Mouse (Mus musculus): ENCODE data around the gene AU022252.
A peak's percentile ranks its signal among the peaks of the same experiment; 100 is the strongest.

The AU022252 gene

DNA sequence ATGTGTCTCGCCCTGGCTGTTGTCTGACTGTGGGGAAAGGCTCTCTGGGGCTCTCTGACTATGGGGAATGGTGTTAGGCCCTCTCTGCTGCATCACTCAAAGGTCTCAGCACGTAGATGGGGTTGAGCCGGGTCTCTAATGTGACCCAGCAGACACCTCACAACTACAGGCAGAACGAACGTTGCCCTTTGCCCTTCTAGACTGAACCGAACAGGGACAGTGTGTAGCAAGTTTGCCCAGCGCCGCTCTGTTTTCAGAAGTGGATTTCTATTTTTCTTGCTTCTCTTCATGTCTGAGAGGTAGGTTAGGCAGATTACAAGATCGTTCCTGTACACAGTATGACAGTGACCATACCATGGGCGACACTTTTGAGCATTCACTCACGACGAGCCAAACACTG, 10.1 kb upstream of the AU022252 start:
- DNase-seq, result no peak

DNA sequence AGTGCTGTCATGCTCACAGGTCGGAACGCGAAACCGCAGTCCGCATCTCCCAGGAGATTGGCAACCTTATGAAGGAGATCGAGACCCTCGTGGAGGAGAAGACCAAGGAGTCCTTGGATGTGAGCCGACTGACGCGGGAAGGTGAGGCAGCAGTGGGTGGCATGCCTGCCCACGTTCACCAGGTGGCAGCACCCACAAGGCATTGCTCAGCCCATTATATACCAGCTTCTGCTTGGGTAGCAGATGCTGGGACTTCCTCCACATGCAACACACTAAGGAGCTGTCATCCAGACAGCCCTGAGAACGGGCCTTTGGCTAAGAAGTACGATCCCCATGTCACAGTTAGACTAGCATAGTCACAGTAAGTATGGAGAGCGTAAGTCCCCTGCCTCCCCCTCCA, 9.2 kb upstream of the AU022252 start:
- DNase-seq, result no peak

DNA sequence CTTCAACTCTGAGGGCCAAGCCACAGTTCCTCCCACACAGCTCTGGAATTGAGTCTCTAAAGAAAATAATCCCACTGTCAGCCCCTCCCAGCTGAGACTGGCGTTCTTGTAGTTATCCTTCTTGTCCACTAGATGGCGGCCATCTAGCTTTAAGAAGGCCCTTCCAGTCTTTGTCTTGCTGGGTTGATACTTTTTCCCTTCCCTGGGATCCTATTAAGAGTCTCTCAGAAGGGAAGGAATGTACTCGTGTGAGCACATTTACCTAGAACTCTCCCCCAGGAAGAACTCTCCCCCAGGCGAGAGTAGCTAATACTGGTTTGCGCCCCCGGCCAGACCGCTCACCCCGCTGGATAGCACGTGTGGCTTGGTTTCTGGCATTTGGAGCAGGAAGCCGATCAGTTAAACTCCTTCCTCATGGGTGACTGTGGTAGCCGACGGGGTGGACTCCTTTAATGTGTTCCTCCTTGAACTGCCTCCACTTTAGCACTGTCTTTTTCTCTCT, 6.7 kb upstream of the AU022252 start:
- DNase-seq, result no peak

DNA sequence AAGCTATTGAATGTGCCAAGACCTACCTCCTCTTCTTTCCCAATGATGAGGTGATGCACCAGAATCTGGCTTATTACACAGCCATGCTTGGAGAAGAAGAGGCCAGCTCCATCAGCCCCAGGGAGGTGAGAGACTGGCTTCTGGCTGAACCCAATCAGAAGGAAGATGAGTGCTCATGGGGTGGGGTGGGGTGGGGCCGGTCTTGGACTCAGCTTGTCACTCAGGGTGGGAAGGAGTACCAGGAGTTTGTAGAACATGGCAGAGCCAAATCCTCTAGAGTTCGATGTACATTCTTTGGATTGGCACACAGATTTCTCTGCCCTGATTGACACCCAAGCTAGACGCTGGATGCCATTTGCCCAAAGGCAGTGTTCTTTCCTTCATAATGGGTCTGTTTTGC, 6.1 kb upstream of the AU022252 start:
- DNase-seq, result no peak

DNA sequence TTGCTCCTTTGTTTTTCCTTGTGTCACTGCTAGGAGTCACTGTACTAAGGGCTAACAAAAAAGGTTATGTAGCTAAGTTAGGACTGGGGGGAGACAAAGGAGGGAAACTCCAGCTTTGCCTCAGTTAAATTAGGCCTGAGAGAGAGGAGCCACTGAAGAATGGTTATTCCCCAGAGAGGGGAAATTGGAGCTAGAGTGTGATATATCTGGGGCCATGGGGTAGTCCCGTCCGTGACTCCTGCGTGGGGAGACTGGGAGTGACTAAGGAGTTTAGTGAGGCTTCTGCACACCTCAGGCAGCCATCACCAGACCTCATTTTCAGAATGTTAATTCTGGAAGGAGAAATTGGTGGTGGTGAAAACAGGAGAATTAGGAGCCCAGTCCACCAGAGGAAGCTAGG, 1.8 kb upstream of the AU022252 start:
- DNase-seq, result no peak

DNA sequence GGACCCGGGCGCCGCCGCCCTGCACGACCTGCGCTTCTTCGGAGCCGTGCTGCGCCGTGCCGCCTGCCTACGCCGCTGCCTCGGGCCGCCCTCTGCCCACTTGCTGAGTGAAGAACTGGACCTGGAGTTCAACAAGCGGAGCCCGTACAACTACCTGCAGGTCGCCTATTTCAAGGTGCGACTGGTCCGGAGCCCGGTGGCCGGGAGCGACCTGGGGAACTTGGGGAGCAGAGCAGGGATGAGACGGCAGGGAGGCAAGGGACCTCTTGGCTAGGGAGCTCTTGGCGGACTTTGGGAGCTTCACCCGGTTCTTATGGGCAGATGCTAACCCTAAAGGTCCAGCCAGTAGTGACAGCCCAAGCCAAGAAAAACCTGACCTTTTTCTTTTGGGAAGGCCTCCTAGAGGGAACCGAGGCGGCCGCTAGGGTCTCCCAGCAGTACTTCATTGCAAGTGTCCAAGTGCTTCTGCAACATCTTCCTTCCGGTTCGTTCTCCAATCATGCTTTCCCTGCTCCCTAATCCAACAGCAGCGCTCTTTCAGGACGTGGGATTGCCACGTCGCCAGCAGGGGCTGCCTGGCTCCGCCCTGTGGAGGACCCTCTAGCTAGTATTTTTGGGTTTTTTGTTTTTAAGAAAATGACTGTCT, 867 bp upstream of the AU022252 start:
- DNase-seq, result peak; percentile 40

DNA sequence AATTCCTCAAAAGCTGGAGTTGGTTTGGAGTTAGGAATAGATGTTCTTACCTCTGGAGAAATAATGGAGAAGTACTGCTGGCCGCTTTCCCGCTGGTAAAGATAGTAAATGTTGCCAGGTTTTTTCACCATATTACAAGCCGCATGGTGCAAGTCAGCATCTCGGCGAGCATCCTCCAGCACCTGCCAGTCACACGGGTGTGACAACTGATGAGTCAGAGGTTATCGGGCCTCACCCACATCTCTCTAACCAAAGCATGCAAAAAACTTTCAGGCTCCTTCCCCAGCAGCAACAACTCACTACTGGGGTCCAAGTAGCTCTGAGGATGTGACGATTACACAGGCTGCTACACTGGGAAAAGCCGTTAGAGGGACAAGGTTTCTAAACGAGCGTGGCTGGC, 5.8 kb downstream of the AU022252 start:
- no peak for DNase-seq

DNA sequence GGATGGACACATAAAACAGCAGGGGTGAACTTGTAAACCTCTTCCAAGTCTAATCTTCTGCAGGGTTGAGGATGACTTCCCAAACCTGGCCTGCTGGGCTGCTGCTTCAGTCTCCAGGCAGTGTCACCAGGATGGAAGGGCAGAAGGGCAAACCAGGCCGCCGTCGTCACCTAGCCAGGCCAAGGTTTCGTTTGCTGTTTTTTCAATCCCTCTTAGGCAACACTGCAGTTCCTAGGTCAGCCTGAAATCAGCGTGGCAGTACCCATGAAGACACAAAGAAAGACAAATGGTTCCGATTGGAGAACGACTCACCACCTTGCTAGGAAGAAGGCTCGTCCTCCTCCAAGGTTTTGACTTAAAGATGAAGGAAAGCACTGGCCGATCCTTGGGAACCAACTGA, 6.8 kb downstream of the AU022252 start:
- DNase-seq, result no peak

DNA sequence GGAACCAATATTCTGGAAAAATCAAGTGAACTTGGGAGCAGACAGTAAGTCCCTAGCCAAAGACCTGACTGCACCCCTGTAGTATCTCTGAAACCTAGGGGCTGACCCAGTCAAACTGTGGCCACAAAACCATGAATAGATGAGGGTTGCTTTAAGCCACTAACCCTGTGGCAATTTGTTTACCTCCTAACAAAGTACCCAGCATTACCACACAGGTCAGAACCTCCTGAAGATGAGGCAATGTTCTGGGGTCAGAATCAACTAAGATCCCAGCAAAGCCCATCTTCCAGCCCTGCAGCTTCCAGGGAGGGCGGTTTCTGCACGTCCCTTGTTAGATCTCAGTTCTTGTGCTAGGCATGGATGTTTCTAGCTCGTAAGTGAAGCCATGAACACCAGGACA, 8.0 kb downstream of the AU022252 start:
- no peak for DNase-seq

DNA sequence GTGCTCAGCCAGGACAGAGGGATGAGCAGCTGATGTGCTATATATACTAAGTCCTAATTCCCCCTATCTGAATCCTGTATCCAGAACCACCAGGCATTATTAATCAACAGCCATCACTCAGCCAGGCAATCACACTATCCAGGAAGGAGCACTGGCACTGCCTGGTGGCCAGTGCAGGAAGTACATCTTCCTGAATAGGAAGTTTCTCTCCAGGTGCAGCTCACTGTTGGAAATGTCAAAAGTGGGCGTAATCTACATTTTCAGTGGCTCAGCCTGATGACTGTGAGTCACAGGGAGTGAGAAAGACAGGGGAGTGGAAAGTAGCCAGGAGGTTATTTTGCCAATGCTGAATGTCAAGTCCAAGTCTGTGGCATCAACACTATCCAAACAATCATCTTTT, 8.8 kb downstream of the AU022252 start:
- peak; percentile 40 for DNase-seq

DNA sequence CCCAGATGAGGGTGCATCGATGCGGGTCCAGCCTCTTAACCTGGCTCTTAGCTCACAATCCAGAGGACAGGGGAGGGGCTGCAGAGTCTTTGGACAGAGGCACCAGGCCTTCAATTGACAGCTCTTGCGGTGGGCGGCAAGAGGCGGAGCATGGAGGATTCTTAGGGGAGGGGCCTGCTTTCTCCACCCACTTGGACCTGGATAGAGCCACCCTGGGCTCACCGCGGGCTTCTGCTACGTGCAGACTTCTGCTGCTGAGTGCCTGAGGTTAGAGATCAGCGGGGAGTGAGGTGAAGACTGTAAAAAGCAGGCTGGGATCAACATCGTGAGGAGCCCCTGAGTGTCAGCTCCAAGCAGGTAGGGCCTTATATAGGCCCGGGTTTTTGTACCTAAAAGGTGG, 14.3 kb downstream of the AU022252 start, which contains the start of gene Tmem269:
Gene Tmem269 (minus strand): TSS at position 49 of the 400 bp plus-strand sequence.
- DNase-seq, result no peak

DNA sequence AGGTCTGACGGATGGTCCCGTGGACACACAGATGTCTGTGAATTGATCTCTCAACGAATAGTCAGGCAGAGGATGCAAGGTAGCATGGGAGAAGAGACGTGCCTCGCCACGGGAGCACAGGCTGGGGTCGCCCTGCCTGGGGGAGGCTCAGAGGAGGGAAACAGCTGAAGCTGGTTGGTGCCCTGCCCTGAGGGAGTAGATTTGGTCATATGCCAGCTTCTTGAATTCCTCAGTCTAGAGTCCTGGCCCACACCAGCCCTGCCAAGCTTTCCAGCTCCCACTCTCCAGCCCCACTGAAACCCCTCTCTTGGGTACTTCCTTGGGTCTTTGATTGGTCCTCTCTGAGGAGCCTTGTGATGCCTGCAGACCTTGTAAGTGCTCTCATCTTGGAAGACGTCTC, 15.8 kb downstream of the AU022252 start:
- DNase-seq, result no peak

DNA sequence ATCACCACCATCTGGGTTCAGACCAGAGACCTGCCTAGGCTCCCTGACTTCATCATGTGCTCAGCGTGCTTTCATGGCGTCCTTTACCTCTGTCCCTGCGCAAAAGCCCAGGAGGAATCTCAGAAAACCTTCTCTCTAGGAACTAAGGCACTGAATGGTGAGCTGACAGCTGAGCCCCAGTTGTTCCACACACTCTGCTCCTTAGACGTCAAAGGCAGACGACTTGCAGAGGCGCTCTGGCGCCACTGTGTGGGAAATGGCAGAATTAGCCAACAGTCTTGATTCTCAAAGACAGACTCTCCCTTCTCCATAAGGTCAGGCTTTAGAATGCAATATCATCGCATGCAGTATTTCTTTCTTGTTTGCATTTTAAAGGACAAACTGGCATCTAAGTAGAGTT, 27.8 kb downstream of the AU022252 start:
- DNase-seq, result peak; percentile 41

DNA sequence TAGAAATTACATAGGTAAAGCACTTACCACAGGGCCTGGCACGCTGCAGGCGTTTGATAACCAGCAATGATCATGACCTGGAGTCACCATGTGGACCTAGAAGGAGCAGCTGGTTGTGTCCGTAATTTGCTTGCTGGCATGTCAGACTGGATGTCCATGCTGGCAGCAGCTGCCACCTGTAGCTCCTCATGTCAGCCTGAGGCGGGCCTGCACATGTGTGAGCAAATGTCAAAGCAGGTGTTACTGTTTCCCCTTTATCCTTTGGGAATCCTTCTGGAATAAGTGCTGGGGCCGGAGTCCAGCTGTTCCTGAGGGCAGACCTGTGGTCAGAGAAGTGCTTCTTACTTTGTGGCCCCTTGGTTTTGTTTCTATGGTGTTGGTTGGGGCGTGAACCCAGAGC, 34.4 kb downstream of the AU022252 start:
- DNase-seq, result no peak

DNA sequence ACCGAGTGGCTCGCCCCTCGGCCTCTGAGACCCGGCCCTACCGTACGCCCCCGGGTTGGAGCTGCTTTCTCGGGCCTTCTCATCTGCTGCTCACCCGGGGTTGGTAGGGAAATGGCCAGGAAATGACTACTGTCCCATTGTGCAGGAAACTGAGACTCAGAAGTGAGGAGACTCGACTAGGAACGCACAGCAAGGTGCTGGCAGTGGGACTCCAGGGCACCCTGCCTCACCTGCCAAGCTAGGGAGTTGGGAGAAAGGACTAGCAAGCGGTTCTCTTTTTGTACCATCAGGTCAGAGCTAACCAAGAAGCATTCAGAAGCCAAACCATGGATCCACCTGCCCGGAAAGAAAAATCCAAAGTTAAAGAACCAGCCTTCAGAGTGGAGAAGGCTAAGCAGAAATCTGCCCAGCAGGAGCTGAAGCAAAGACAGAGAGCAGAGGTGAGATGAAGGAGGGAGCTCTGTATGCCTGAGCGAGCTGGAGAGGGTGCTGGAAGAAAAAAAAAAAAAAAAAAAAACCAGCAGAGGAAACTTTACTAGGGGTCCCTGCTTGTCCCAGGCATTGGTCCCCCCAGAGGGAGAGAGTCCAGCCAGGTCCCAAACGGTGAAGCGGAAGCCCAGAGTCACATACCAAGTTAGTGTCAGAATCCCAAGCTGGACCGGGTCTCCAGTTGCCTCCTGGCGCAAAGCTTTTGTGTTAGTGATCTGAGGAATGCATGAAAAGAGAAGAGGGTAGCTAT, 36.8 kb downstream of the AU022252 start:
- no peak for DNase-seq

DNA sequence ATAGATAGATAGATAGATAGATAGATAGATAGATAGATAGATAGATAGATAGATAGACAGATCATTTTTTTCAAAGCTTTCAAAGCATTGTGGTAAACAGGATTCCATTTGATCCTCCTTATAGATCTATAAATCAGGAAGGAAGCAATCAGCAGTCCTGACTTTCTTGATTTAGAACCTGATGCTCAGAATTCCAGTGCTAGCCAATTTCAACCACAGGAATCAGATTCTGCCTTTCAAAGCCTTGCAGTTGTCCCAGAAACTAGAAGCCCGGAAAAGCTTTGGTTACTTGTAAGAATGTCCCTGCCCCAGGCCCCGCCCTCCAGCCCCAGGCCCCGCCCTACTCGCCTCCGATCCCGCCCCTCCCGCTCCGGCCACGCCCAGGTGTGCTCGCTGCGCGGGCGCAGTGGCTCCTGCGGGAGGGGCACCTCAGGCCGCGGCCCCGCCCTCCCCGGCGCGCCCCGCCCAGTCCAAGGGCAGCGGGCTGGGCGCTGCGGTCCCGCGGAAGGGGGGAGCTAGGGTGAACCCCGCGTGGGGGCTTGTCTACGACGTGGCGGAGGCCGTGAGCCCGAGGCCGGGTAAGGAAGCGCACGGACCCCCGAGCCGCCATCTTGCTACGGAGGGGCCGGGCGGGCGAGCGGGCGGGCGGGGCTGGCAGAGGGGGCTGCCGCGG, 37.5 kb downstream of the AU022252 start, which contains the start of gene Svbp:
Gene Svbp (plus strand): TSS at position 398 of the 673 bp plus-strand sequence.
- DNase-seq, result peak; percentile 78

DNA sequence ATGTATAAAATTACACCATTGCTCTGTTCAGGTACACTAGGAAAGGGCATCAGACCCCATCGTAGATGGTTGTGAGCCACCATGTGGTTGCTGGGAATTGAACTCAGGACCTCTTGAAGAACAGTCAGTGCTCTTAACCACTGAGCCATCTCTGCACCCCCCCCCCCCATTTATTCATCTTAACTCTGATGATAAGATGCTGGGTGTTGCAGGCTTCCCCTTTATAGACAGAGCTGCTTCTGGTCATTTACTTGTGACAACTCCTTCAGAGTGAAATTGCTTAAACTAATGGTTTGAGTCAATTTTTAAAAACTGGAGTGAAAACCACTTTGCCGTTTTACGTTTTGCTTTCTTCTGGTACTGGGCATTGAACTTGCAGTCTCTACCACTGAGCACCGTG, 39.8 kb downstream of the AU022252 start:
- no peak for DNase-seq

DNA sequence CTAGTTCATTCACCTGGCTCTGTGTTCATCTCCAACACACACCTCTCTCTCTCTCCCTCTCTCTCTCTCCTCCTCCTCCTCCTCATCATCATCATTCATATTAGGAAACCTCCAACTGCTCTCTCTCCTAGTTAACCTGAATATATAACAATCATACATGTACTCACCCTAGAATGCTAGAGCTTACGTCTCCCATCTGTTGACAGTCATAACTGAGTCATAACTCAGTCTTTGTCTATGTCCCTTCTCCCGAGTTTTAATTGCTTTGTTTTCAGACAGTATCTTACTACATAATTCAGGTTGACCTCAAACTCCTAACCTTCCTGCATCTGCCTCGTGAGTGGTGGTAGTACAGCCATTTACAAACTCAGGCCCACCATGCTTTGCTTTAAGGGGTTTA, 41.2 kb downstream of the AU022252 start:
- no peak for DNase-seq

DNA sequence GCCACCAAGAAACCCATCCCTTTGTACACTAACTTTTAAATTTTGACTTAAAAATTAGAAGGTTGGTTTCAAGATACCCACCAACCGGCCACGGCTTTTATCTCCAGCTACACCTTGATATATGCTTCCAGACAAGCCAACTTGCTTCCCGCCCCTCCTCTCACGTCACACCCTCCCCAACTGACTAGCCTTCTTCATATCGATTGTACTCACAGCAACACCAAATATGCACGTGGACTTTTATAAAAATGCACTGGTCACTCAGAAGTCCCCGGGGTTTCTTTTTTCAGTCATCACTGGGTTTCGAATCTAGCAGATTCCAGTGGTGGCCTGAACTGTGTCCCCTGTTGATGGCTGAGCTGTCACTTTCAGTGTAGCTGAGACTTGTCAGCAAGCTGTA, 41.9 kb downstream of the AU022252 start:
- no peak for DNase-seq

DNA sequence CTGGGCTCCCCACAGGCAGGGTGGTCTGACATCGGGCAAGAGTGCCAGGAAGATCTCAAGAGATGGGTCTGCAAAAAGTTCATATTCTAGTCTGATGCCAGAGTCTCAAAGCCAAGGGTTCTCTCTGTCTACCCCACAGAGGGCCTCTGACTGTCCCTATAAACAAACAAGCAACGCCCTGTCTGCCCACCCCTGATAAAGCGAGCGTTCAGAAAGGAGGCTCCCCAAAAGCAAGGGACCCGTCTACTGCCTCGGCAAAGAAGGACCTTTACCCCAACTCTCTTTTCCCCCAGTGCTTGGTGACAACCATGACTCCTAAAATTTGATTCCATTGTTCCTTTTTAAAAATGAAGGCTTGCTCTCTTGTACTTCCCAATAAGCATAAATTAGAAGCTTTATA, 42.6 kb downstream of the AU022252 start, which contains the start of gene Ermap:
Gene Ermap (minus strand): TSS at position 148 of the 400 bp plus-strand sequence.
- DNase-seq, result no peak

DNA sequence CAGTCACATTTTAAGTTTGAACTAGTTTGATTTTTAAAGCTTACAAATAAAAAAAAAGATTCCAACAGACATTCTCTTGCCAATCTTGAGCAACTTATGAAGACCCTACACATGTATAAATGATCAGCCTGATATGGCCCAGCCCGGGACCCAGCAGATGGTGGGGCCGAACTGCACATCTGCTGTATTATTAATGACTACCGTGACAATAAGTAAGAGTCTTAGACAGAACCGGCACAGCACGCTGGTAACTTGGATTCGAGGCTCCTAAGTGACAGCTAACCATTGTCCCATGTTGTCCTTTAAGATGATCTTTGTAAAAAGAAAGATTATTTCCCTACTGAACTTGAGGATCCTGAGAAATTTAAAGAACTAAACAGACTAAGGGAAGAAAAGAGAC, 43.1 kb downstream of the AU022252 start:
- no peak for DNase-seq

DNA sequence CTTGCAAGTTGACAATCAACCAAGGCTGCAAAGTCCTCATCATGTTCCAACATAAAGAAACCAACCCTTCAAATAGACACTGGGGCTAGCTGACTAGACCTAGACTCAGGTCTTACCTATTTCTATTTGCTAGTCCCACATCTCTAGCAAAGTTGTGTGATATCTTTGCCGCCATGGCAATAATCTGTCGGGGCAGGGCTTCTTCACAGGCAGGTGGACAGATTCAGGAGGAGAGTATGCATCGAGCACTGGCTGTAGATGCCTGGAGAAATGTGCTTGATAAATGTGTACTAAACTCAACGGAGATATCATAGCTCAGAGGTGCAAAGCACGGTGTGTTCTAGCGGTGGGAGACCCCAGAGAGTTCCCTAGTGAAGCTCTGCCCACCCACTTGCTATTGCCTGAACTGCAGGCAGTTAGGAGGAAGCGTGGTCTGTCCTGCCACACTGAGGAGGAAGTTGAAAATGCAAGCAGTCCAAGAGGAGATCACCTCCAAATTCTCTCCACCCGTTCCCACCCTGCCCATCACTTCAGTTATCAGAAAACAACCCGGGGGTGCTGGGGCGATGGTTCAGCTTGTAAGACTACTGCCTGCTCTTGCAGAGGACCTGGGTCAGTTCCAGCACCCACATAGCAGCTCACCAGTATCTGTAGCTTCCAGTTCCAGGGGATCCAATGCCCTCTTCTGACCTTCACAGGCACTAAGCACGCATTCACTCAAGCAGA, 44.3 kb downstream of the AU022252 start:
- DNase-seq, result no peak

DNA sequence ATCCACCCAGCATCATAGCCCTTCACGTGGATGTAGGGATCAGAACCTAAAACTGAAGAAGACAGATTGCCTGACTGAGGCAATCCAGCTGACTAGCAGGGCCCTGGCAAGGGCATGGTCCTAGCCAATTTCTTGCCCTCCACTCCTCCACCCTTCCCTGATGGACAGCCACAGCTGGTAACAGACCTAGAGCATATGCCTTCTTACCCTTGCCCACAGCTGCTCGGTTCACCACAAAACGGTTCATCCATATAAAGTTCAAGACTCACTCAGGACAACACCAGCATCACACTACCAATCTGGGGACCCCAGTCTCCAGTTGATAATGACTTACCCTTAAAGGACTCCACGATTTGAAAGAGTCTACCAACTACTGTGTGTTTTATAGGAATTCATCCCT, 46.7 kb downstream of the AU022252 start:
- no peak for DNase-seq

Measured in kidney, adult 11 months (tissue).